Mouse (Mus musculus): ENCODE data around the gene E130208F15Rik.

DNA sequence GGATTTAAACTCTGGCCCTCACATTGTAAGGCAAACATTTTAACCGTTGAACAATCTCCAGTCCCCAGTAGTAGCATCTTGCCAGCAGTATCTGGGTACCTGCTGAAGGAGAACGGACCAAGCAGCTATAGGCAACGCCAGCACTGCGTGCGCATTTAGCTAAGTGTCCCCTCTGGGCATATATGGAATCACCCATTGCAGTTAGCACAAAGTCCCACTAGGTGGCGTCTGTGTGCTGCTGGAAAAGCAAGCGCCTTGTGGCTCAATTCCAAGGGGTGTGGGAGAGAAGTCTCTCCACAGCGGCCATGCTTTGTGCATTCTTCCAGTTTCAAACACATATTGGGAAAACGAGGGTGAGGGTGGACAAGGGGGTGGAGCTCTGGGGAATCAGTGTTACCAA is 14.8 kb downstream of the E130208F15Rik start:
- TF ChIP-seq POLR2A (IDR thresholded peaks at IDR 0.05; ENCODE audit: control insufficient read depth, low read depth, low read length) (no peak), CTCF (IDR thresholded peaks at IDR 0.05; ENCODE audit: control insufficient read depth, insufficient read depth, insufficient replicate concordance, low read depth, low read length) (peak; percentile 92)
